Mouse (Mus musculus): ENCODE measurements around the gene H2-Aa.
A peak's percentile ranks its signal among the peaks of the same experiment; 100 is the strongest.
"Not testable (repeated sequence)": the region's sequence is repeated elsewhere in the genome, so short reads cannot be mapped to it uniquely, and the experiment has no call there.

H2-Aa gene

DNA sequence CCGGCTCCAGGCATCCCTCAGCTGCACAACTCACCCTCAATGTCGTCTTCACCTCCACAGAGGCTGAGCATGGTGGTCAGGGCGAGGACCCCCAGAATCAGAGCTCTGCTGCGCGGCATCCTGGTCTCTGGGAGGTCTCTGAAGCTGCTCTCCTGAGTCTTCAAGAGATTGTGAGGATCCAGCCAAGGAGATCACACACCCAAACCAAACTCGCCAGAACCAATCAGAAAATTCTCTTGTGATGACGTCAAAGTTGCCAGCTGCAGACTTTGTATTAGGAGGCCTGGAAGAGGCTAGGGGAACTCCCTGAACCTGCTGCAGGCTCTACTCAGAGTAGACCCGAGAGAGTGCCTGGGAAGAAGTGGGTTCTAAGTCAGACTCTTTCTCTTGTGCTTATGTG is at the start of gene H2-Aa:
TSS of gene H2-Aa (minus strand) at position 176 of the 400 bp plus-strand sequence.
- peak; percentile 69 for DNase-seq (ENCODE audit: low spot score)

DNA sequence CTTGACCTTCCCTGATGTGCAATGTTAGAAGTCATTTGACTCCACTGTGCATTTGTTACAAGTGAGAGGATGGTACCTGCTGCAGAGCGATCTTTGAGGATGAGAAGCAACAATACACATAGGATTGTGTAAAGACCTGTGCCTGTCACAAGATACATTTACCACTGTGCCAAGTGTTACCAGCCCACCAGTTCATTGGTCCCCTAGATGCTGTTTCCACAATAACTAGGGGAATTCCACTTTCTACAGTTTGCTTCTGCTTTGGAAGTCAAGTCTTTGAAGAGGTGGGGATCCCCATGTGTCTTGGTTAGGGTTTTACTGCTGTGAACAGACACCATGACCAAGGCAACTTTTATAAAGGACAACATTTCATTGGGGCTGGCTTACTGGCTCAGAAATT is 43.6 kb upstream of the H2-Aa start:
- no peak for DNase-seq (ENCODE audit: low spot score)

DNA sequence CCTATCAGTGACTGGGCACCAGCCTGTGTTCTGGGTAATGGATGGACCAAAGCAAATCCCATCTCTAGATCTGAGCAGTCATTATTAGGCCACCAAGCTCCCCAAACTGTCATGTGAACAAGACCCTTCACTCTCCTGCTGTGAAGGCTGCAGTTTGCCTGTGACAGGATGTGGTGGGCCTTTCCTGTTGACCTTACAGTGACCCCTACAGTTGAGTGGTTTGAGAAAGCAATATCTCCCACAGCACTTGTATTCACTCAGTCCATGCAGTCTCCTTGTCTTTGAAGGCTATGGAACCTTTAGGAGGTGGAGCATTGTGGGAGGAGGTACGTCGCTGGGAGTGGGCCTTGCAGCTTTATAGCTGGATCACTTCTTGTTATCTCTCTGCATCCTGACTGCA is 42.2 kb upstream of the H2-Aa start:
- DNase-seq (ENCODE audit: low spot score) = no peak

DNA sequence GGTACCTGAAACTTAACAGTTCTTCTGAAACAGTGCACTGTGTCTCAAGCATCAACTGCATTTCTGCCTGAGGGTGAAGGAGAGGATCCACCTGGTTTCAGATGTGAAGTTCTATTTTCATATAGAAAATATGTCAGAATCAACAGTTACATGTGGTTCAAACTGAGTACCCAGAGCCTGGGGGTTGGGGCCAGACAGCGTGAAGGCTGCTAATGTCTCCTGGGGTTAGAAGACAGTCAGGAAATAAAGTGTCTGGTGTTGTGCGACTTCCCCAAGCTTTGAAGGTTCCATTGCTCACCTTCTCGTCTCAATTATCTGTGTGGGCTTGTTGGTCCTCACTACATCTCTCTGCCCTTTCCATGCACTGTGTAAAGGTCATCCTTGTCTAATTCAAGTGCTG is 38.8 kb upstream of the H2-Aa start:
- no peak for DNase-seq (ENCODE audit: low spot score)

DNA sequence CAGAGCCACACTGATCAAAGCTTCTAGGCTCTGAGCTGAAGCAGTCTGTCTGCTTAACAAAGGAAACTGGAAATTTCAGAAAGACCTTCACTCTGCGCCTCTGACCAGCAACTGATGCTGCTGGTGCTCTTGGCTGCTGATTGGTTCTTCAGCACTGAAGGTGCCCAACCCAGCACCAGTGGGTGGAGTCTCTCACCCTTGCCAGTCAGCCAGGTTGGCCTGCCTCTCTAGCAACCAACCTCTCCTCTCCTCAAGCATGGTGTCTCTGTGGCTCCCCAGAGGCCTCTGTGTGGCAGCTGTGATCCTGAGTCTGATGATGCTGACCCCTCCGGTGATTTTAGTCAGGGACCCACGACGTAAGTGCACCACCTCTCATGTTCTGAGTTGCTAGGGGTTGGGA is 37.8 kb upstream of the H2-Aa start, which contains the start of gene H2-Eb2:
TSS of gene H2-Eb2 (plus strand) at position 230 of the 400 bp plus-strand sequence.
- no peak for DNase-seq (ENCODE audit: low spot score)

DNA sequence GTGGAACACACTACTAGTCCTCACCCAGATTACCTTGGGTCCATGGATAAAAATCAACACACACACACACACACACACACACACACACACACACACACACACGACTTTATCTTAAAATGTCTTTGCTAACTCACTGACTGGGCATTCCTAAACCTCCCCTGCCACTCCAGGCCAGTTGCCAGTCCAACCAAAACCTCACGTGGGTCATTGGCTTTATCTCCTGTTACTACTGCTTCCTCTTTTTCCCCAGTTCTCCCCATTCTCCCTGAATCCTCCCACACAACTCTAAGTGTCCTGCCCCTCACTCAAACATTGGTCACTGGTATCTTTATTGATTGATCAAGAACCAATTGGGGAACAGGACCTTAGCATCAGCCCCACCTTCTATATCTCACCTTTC is 29.7 kb upstream of the H2-Aa start:
- no peak for DNase-seq (ENCODE audit: low spot score)

DNA sequence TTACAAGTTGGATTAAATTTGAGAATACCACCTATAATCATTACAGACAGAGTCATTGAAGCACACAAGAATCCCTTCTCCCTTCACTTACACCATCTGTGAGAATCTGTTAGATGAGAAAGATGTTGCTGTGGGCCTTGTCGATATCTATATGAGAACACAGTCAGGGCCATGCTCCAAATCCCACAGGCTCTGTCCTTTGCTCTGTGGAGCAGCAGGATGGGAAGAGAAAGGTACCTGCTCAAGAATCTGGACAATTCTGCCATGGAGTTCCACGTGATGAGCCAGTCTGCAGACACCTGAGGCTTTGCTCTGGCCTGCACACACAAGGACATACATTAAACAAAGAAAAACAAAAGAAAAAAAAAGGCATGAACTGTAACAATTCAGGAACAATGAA is 29.1 kb upstream of the H2-Aa start:
- no peak for DNase-seq (ENCODE audit: low spot score)

DNA sequence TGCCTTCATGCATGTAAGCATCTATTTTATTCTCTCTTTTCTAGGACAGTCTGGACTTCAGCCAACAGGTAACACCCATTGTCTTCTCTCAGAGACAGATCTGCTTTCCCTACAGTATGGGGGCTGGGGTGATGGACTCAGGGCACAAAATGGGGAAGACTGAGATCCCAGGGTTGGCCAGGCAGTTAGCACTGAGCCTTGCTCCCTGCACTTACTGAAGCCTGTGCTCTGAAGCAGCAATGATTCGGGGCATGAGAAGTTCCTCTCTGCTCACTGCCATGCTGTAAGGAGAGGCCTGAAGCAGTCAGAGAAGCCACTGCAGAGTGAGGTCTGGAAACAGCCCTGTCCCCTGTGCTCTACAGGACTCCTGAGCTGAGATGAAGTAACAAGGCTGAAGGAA is 27.9 kb upstream of the H2-Aa start:
- DNase-seq (ENCODE audit: low spot score) = no peak

DNA sequence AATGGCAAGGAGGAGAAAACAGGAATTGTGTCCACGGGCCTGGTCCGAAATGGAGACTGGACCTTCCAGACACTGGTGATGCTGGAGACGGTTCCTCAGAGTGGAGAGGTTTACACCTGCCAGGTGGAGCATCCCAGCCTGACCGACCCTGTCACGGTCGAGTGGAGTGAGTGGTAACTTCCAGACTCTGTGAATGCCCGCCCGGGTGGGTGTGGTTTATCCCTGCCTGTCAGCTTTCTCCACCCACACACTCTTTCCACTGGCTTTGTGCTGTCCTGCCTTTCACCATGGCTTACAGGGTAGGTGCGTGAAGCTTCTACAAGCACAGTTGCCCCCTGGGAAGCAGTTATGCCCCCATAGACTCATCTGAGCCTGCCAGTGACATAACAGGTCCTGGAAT is 26.7 kb upstream of the H2-Aa start:
- no peak for DNase-seq (ENCODE audit: low spot score)

DNA sequence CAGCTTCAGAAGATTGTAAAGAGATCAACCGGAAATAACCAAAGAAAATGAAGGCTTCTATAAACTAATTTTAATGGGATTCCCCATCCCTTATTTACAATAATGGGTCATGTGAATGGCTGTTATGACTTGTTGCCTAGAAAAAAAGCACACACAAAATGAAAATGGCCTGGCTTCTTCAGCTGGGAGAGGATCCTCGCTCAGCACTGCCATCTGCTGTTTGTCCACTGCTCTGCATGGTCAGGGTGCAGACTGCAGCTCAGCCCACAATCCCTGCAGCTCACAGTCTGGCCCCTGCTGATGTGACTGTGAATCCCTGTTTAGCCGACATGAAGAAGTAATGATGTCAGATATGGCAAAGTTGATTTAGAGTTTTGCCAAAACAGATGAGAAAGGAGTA is 25.8 kb upstream of the H2-Aa start:
- peak; percentile 57 for DNase-seq (ENCODE audit: low spot score)

DNA sequence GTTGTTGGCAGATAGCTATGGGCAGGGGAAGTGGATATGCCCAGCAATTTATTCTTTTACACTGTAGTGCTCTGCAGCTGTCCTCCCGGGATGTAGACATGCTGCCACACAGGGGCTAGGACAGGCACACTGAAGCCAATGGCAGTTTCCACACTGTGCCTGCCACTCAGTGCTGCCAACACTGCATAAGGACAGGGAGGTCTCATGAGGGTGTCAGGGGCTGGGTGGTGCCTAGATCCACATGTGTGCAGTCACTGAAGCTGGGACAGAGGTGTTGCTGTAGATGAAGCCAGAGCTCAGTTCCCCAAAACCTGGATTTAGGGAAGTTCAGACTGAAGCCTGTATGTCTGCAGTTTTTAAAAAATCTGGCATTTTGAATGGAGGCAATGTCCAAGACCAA is 24.6 kb upstream of the H2-Aa start:
- DNase-seq (ENCODE audit: low spot score) = no peak

DNA sequence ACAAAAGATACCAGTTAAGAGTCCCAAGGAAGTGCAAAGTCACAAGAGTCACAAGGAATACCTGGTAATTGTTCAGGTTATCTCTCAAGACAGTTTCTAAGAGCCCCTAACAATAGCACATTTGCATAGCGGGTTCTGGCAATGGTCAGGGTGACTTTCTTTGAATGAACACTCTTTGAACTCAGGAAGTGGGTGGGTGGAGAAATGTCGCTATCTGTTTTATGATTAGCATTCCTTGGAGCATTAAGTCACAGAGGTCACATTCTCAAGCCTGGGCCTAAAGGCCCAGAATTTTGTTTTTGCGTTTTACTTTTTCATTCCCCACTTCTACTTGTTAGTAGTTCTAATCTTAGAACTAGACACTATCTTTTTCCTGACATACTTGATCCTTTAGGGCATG is 22.9 kb upstream of the H2-Aa start:
- DNase-seq (ENCODE audit: low spot score) = not testable (repeated sequence)

DNA sequence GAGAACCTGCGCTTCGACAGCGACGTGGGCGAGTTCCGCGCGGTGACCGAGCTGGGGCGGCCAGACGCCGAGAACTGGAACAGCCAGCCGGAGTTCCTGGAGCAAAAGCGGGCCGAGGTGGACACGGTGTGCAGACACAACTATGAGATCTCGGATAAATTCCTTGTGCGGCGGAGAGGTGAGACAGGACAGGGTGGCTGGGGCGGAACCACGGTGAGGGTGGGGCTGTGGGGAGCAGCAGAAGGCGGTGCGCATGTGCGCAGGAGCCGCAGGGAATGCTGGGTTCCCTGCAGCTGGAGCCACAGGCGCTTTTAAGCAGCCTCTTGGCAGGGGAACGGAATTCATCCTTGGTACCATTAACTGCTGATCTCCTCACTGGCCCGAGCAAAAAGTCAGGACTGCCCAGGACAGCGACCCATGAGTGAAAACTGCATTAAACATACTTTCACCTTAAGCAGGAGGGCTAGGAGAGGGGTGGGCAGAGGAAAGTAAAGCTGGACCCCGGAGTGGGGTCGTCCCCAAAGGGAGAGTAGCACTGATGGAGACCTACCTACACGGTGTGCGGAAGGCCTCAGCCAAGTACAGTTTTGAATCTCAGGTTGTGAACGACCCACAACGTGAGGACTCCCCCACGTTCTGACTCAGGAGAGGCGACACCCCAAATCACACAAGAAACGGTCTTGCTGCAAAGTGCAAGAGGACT is 22.2 kb upstream of the H2-Aa start:
- peak; percentile 13 for DNase-seq (ENCODE audit: low spot score)

DNA sequence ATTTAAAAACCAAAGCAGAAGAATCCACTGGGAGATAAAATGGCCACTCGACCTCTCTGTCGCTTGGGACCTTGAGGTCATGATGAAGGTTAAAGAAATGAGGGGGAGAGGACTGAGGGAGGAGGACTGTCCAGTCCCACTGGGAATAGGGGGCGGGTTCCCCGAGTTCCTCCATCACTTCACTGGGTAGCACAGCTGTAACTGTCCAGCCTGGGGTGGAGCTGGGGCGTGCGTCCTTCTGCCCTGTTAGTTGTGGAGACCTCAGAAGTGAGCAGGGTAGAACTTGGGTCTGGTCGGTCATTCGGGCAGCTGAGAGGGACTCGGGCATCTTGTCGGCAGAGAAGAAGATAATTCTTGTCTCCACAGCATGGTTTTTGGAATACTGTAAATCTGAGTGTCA is 21.6 kb upstream of the H2-Aa start:
- no peak for DNase-seq (ENCODE audit: low spot score)

DNA sequence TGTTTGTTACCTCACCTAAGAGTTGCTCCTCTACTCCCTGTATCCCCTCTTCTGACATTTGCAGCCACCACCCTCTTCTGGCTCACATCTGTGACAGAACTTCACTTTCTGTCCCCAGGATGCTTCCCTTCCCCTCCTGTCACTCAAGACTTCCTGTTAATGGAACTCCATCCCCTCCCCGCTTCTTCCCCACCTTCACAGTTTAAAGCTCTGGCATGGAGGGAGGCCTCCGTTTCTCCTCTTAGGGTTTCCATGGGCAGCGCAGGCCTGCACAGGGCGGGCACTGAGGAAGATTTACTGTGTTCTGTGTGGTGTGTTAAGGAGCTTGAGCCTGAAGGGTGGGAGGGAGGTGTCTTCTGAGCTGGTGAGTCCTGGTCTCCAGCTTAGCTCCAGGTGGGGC is 20.5 kb upstream of the H2-Aa start:
- DNase-seq (ENCODE audit: low spot score) = no peak

DNA sequence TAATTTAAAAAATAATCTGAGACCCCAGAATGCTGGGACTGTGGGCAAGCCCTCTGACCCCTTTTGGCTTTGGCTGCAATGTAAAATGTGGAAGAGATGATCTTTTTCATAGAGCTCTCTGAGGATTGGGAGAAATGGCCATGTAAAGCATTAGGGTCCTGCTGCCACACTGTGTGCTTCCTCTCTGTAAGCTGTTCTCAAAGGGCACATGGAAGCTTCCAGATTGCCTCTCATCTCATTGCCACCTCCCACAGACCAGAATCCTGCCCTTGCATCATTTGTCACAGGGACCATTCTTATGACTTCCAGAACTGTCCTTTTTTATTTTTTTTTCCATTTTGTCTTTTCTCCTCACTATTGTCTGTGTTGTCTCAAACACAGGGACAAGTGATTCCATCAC is 19.6 kb upstream of the H2-Aa start:
- no peak for DNase-seq (ENCODE audit: low spot score)

DNA sequence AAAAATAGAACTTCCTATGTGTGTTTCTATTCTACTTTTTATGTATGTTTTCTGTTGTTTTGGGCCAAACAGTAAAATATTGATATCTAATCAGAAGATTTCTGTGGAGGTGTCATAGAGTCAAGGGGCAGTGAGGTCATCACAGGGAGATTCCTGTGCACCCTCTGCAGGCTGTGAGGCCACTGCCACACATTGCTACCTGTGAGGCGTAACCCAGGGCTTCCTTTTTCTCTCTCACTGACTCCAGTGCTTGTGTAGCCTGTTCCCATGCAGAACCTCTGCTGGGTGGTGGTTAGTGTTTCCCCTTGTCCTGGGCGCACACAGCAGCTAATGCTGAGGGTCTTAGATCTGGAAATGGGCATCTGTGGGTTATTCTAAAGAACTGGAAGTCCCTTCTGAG is 18.8 kb upstream of the H2-Aa start:
- no peak for DNase-seq (ENCODE audit: low spot score)

DNA sequence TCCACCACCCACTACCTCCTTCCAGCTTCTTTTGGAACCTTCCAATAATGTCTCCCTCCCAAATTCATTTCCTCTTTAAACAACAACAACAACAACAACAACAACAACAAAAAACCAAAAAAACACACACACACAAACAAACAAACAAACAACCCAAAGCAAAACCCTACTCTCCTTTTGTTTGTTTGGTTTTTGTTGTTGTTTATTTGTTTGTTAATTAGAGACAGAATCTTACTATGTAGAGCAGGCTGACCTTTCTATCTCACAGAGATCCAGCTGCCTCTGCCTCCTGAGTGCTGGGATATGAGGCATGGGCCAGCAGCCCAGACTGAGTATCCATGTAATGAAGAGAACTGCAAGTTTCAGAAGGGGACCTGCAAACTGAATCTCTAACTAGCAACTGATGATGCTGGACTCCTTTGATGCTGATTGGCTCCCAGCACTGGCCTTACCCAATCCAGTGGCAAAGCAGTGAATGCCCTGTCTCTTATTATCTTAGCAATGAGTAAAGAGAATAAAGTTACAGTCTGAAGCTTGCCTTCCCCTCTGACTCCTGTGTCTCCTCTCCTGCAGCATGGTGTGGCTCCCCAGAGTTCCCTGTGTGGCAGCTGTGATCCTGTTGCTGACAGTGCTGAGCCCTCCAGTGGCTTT is 17.9 kb upstream of the H2-Aa start, which contains the start of gene H2-Eb1:
TSS of gene H2-Eb1 (plus strand) at position 488 of the 651 bp plus-strand sequence.
- peak; percentile 74 for DNase-seq (ENCODE audit: low spot score)

DNA sequence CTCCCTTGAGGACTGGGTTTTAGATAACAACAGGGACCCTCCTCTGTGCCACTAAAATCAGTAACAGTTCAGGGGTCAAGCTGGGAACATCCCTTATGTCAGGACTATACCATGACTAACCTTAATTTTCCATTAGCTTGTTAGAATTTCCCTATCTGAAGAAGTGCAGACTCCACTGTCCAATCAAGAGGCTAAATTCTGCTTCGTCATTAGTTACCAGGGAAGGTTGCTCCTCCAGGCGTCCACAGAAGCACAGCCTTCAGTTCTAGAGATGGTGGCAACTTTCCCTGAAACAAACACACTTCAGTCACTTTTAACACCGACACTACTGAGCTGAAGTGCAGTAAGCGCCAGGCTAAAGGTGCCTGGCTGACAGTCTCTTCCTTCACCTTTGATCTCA is 17.1 kb upstream of the H2-Aa start:
- no peak for DNase-seq (ENCODE audit: low spot score)

DNA sequence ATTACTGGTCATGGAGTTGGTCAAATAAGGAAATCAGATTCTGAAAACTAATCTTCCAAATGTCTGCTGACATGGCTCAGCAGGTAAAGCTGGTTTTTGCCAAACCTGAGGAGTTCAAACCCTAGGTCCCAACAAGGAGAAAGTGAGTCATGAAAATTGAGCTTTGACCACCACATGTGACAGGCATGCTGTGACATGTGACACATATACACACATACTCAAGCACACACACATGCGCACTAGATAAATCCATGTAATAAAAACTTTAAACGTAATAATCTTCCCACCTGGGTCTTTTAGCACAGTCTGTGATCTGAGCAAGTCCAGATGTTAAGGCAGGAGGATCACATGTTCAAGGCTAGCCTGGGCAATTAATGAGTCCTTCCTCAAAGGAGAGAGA is 16.2 kb upstream of the H2-Aa start:
- no peak for DNase-seq (ENCODE audit: low spot score)

DNA sequence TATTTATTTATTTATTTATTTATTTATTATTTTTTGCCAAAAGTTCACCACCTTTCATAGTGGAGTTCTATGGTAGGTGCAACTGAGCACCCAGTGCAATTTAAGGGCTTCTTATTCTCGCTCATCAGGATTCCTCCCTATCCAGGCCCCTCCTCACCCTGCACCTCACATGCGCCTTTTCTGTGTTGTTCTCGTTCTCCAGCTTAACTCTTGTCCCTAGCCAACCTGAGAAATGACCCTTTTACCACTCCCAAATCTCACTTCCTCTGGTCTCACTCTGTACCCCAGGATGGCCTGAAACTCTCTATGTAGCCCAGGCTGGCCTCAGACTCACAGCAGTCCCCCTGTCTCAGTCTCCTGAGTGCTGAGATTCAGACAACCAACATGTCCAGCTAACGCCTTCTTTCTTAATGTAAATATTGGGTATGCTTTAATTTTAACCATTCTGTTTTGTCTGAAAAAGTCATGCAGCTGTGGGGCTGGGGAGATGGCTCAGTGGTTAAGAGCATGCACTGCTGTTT is 14.1 kb upstream of the H2-Aa start:
- no peak for DNase-seq (ENCODE audit: low spot score)

DNA sequence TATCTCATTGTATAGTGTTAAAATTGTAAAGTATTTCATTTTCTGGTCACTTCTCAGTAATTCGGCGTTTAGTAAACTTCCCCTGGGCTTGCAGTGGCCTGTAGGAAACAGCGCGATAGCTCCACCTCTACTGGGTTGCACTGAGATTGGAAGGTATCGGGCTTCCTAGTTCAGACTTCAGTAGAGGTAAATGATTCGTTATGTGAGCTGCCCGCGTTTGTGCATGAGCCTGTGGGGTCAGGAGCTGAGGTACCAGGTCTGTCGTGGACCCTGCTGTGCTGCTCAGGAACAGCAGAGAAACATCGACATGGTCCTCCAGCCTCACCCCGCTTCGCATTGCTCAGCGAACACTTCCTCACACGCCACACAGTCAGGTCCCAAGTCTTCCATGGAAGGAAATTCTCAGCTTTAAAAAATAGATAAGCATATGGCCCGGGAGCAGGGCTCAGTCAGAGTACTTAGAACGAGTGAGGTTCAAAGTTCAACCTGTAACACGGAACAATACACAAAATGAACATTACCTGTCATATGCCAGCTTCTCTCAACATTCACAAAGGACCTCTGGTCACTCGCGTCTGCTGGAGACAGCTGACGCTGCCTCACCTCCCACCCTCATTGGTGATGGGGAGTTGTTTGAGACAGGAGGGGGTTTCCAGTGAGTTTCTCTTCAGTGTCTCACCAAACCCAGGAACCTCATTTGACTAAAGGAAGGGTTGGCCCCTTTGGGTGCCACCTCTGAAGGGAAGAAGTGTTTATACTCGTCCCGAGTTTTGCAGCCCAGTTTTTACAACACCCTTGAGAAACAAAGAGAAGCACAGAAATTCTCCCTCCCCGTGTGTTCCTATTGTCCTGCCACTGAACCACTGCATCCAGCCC is 13.3 kb upstream of the H2-Aa start:
- no peak for DNase-seq (ENCODE audit: low spot score)

DNA sequence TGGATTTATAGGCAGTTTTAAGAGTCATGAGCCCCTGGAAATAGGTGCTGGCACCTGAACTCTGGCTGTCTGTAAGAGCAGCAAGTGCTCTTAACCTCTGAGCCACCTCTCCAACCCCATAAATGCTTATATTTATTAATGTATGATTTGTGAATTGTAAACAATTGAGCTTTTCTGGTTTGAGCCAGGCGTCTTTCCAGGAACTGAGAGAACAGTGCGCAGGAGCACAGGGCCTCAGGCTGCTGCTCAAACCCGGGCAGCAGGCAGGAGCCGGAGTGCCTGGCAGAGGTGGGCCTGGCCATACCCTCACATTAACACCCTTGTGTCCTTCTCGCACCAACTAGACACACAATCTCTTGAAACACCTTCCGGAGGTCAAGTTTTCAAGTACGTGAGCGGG is 12.4 kb upstream of the H2-Aa start:
- DNase-seq (ENCODE audit: low spot score) = no peak

Measured in ovary, postnatal 10 days (tissue).